Mouse (Mus musculus) adrenal gland, postnatal 14 days (tissue): ENCODE results near the gene Fam204a. TPM values are rescaled to one million over a fixed set of nuclear protein-coding genes. Genes with fewer than 3 reads are reported as not detected.

Experiments
- DNase-seq: peaks from one replicate; pipeline ENCODE4 v3.0.0; 2021; ENCODE audit warnings: mixed read lengths
- long read RNA-seq, 2 experiments: library from polyadenylated mRNA; stranded (forward); transcript quantifications; one replicate each; pipeline ENCODE4 v2.0.0; 2021
- total RNA-seq: library from RNA; stranded (reverse); gene quantifications from 2 replicates; pipeline ENCODE4 v1.2.3, GENCODE M21; 2021

Fam204a gene
- total RNA-seq: 28.2 and 32.4 TPM in 2 replicates
- long read RNA-seq, experiment 1, transcript Fam204a-201 (8 exons, 2,035 nt): minor isoform, 8 of 61 reads
- long read RNA-seq, experiment 1, transcript Fam204a-206 (8 exons, 951 nt): major isoform, 12 of 61 reads
- long read RNA-seq, experiment 1, partial matches to known transcripts: 1 of 61 reads
- long read RNA-seq, experiment 1, other reads (novel, unspliced or antisense): 40 of 61 reads
- long read RNA-seq, experiment 2, partial matches to known transcripts: 1 of 26 reads
- long read RNA-seq, experiment 2, other reads (novel, unspliced or antisense): 17 of 26 reads

- DNase-seq: peak; percentile 96
Measured at GRCm38 (mm10) chr19:60225899-60226844, at the start of gene Fam204a. Gene Fam204a (minus strand): TSS chr19:60226701.

GRCm38 (mm10) chr19:60265789-60266188 lies 39.3 kb upstream of the Fam204a start:
- DNase-seq: no peak

- DNase-seq: no peak
Measured at GRCm38 (mm10) chr19:60260689-60261088, 34.2 kb upstream of the Fam204a start.

- peak; percentile 11 for DNase-seq
Measured at GRCm38 (mm10) chr19:60252021-60252420, 25.5 kb upstream of the Fam204a start.

GRCm38 (mm10) chr19:60251197-60251596 lies 24.7 kb upstream of the Fam204a start:
- DNase-seq: no peak

- no peak for DNase-seq
Measured at GRCm38 (mm10) chr19:60245250-60245649, 18.7 kb upstream of the Fam204a start.

GRCm38 (mm10) chr19:60242620-60243019 lies 16.1 kb upstream of the Fam204a start:
- no peak for DNase-seq

- DNase-seq: no peak
Measured at GRCm38 (mm10) chr19:60241916-60242602, 15.6 kb upstream of the Fam204a start.

- DNase-seq: no peak
Measured at GRCm38 (mm10) chr19:60231542-60231941, 5.0 kb upstream of the Fam204a start.

- no peak for DNase-seq
Measured at GRCm38 (mm10) chr19:60226845-60227235, 339 bp upstream of the Fam204a start.

- DNase-seq: no peak
Measured at GRCm38 (mm10) chr19:60219395-60219794, 7.1 kb downstream of the Fam204a start.

- no peak for DNase-seq
Measured at GRCm38 (mm10) chr19:60217985-60218384, 8.5 kb downstream of the Fam204a start.

GRCm38 (mm10) chr19:60208173-60208572 lies 18.3 kb downstream of the Fam204a start:
- no peak for DNase-seq

- DNase-seq: no peak
Measured at GRCm38 (mm10) chr19:60204176-60204575, 22.3 kb downstream of the Fam204a start.

- DNase-seq: no peak
Measured at GRCm38 (mm10) chr19:60200294-60200693, 26.2 kb downstream of the Fam204a start.

GRCm38 (mm10) chr19:60199152-60199551 lies 27.3 kb downstream of the Fam204a start:
- DNase-seq: no peak

GRCm38 (mm10) chr19:60192790-60193189 lies 33.7 kb downstream of the Fam204a start:
- no peak for DNase-seq

- no peak for DNase-seq
Measured at GRCm38 (mm10) chr19:60189206-60189605, 37.3 kb downstream of the Fam204a start.

GRCm38 (mm10) chr19:60182901-60183300 lies 43.6 kb downstream of the Fam204a start:
- DNase-seq: no peak

- no peak for DNase-seq
Measured at GRCm38 (mm10) chr19:60182171-60182570, 44.3 kb downstream of the Fam204a start.

GRCm38 (mm10) chr19:60178771-60179563 lies 47.5 kb downstream of the Fam204a start:
- DNase-seq: no peak

- no peak for DNase-seq
Measured at GRCm38 (mm10) chr19:60165417-60165816, 61.1 kb downstream of the Fam204a start.
